Mouse (Mus musculus) urinary bladder, postnatal 4 days (tissue): ENCODE measurements at regions not wholly inside any gene's neighbourhood (a gene's known extent, or its start where the extent isn't known, plus 50 kb on each side); places are given as distances from the start of the nearest gene placed in this dataset.

Source experiments
- DNase-seq, 2 experiments: peaks; one replicate each; pipeline ENCODE4 v3.0.0; 2021 to 2022; ENCODE audit warnings: low spot score in 2 of 2

GRCm38 (mm10) chr9:46824703-46825102, 173.8 kb upstream of the Gm4791 start:
- DNase-seq: no peak

DNA sequence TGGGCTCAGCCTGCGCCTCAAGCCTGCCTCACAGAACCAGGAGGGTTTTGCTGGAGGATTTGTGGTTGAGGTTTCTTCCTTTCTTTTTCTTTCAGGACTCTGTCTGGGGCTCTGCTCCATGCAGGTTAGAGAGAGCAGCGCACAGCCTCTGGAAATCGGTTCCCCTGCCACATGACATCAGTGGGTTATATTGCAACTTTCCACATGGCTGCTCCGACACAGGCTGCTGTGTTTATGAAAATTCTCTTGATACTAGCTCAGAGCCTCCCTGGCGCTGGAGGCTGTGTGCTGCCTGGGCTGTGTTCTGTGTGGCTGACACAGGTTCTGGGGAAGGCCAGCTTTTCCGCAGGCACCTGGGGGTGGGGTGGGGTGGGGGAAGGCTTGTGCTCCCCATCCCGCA, 178.7 kb upstream of the Gm4791 start:
- DNase-seq: no peak

- no peak for DNase-seq
Observed at GRCm38 (mm10) chr9:46819376-46819775, 179.2 kb upstream of the Gm4791 start.

DNA sequence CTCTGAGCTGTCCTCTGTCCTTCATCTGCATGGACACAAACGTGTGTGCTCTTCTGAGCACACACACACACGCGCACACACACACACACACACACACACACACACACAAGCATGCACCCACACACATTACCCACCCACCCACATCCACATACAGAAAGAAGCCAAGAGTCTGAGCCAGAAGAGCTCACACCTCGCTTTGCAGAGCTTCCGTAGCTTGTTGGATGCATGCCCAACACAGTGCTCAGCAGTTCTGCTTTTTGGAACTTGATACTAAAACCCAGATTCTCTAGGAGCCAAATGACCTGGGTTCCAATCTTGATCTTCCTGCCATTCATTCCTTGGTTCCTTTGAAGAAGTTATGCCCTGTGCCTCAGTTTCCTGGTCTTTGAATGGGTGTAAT, 182.4 kb upstream of the Gm4791 start:
- peak in 1 of 2 experiments; percentile 48 for DNase-seq

DNA sequence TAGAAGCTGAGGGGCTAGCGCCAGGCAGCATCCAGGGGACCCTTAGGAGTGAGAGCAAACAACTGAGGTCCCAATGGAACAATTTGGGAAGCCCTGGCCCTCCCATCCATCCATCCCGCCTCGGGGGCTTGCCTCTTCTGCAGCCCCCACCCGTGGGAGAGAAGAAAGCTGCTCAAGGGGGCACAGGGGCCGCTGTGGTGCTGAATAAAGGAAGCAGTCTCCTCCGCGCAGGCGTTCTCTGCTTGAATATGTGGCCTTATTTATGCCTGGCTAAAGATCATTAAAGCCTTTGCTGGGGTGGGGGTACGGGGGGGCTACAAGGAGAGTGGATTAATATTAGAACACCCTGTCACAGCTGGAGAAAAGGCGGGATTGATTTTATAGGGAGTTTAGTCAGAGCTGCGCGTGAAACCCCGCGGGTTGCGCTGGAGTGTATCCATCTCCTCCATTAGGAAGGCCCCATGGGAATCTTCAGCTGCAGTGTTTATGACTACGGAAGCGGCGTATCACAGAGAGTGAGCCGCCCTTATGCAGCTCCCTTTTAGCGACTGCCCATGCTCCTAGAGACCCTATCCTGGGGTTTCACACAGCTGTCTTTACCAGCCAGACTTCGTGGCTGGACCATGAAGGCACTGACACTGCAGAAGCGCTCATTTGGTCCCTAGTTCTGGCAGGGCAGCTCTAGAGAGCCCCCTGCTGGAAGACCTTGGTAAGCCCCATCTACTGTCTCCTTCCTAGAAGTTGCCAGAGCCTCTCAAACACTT, 183.9 kb upstream of the Gm4791 start:
- DNase-seq: peak; percentile 46 to 65

- DNase-seq: peak in 1 of 2 experiments; percentile 56
Observed at GRCm38 (mm10) chr9:46810266-46810665, 188.3 kb upstream of the Gm4791 start.

- peak; percentile 3 to 54 for DNase-seq
Observed at GRCm38 (mm10) chr9:46795446-46795845, 203.1 kb upstream of the Gm4791 start.

- peak in 1 of 2 experiments; percentile 12 for DNase-seq
Observed at GRCm38 (mm10) chr9:46789036-46789435, 209.5 kb upstream of the Gm4791 start.

- peak in 1 of 2 experiments; percentile 12 for DNase-seq
Observed at GRCm38 (mm10) chr9:46788456-46788855, 210.1 kb upstream of the Gm4791 start.

GRCm38 (mm10) chr9:46784355-46784975, 214.1 kb upstream of the Gm4791 start:
- DNase-seq: no peak

DNA sequence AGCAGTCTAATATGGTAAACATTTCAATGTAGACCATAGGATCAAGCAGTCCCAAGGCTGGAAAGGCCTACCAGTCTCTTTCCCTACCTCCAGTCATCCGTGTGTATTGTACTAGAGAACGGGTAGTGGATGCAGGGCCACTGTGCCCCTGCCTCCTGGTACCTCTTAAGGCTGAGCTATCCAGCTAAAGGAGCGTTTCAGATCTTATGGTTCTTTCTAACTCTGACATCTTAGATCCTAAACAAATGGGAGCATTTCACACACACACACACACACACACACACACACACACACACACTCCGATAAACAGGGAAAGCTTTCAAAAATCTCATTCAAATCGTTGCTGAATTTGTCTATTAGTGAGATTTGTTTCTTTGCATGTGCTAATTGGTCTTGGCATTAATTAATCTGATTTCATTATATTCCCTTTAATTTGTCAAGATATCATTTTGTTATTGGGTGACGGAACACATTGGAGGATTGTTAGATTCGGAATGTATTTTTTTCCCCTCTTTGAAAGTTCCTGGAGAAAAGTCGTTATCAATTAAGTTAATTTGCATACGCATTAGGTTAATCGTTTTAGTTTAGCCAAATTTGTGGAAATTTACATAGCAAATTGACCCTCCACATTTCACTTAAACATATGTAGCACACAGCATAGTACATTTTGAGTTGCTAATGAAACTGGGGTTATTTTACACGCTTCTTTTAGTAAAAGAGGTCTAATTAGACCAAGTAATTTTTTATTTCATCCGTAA, 214.8 kb upstream of the Gm4791 start:
- no peak for DNase-seq

DNA sequence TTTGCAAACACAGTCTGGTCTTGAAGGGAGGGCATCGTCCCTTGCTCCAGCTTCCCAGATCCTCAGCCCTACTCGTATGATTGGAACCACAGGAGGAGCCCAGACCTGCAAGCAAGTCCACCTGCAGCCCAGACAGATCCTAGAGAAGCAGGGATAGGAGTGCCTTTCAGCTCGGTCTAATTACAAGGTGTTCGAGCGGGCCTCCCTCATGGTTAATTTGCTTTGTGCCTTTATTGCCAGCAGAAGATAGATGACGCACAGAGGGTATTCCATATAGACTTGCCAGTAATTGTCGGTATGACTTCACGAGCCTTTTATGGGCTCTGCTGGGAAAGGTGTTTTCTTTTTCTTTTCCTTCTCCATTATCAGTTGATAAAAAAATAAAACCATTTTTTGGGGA, 216.9 kb upstream of the Gm4791 start:
- DNase-seq: no peak

DNA sequence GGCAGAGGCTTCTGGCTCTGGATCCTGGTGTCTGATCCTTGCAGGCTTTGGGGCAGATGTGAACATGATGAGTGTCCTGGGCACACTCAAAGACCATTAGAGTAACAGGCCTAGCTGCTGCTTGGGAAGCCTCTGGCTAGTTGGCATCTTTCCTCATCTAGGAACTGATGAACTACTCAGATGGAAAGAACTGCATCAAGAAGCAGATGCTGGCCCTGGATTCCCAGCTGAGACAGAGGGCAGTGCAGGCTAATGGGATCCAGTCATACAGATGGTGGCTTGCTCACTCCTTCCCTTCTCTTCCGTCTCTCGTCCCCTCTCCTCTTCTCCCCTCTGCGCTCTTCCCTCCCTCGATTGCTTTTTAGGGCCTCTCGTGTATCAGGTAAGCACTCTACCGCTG, 219.8 kb upstream of the Gm4791 start:
- DNase-seq: no peak

- no peak for DNase-seq
Observed at GRCm38 (mm10) chr9:46774821-46775220, 223.7 kb upstream of the Gm4791 start.

DNA sequence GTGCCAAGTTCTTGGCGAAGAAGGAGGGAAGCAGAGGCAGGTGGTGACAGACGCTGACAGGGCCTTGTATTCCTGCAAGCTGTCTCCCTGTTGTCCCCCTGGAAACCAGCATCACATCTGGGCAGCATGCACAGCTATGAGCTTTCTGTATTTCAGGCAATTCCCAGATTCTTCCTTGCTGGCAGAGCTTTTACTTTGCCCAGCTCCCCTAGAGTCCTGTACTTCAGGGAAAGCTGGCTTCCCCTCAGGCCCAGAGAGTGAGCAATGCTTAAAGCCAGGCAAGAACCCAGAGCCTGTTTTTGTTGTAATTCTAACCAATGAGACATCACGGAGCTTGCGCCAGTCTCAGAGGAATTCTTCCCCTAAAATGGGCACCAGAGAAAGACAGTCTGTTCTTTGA, 238.3 kb upstream of the Gm4791 start:
- DNase-seq: no peak

DNA sequence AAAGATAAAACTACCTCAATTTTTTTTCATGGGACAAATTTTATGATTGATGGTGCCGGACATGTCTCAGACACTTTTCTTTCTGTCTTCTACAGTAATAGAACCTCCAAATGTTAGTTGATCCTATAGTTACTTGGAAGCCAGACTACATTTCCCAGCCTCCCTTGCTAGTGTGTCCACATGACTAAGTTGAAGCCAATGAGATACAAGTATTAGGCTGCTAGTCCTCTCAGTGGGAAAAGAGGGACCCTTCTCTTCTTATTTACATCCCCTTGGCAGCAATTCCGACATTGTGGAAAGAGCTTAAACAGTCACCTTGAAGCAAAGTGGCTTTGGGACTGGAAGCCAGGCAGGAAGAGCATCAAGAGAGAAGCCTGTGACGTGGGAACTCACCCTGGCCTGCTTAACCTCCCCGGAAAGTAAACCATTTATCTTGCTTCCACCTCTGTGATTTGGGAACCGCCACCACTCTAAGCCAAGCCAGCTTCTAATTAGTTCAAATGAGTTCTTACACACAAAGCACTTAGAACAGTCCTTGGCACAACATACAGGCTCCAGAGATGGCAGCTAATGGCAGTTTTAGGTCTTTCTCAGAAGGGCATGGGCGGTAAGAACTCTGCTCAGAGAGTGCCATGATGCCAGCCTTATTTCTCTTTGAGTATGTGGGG, 241.4 kb upstream of the Gm4791 start:
- no peak for DNase-seq

- DNase-seq: no peak
Observed at GRCm38 (mm10) chr9:46751981-46752380, 246.6 kb upstream of the Gm4791 start.

DNA sequence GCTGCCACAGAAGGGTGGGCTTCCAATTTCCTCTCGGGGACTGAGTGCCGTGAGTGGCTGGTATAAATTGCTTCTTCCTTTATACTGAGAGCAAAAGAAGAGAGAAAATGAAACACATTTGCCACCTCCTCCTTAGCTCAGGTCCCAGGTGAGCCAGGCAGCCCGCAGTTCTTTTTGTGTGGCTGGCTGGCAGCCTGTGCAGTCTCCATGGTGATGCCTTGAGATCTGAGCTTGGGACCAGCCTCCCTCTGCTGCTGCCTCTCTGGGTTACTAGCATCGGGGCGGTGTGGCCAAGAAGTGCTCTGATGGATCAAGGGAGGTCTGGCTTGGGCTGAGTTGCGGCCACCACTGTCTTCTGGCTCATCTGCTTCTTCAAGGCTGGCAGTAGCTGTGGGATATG, 249.1 kb upstream of the Gm4791 start:
- DNase-seq: no peak

DNA sequence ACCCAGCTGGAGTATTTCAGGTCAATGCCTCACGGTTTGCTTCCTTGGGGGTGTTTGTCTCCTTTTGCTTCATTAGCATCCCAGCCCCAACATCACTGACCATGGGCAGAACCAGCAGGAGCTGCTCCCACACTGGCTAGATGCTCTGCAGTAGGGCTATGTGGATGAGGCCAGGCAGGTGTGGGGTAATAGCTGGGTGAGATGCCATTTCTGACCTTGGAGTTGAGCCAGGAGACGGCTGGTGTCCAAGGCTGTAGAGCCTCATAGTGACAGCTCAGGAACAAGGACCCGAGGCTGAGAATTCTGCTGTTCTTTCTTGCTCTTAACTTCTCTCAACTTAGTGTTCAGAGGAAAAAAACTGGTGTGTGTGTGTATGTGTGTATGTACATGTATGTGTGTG, 252.3 kb upstream of the Gm4791 start:
- DNase-seq: no peak

GRCm38 (mm10) chr9:46740496-46740895, 258.0 kb upstream of the Gm4791 start:
- DNase-seq: no peak

- DNase-seq: no peak
Observed at GRCm38 (mm10) chr9:46739341-46739740, 259.2 kb upstream of the Gm4791 start.

DNA sequence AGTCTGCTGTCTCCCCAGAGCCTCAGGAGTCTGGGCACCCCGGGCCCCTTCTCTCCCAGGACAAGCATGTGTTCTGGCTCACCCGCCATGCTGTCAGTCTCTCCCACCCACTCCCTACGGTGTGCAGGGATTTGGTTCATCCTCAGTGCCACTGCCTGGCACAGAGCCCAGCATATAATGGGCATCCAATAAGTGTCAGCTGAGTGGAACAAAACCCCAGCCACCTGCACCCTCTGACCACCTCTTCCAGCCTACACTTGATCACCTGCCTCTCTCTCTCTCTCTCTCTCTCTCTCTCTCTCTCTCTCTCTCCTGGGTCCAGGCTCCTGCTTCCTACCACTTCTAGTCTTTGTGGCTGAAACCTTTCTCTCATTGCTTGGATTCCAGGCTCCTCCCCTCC, 259.9 kb upstream of the Gm4791 start:
- no peak for DNase-seq
